Mouse (Mus musculus) Patski (cell line): ENCODE data around the gene Tmem140. TPM values are rescaled to one million over a fixed set of nuclear protein-coding genes. Genes with fewer than 3 reads are reported as not detected.

ENCODE experiments used
- ATAC-seq: fragments of 100-300 bp; one replicate; pipeline ENCODE4 v1.8.0; 2021
- CTCF ChIA-PET: fragments of 350-600 bp; sonication (Branson Sonifier 250); formaldehyde crosslinking; loops from one replicate; lab custom pipeline; 2022; ENCODE audit warnings: inconsistent platforms; lab: Charles Lee
- POLR2A ChIA-PET: fragments of 350-600 bp; sonication (Branson Sonifier 250); formaldehyde crosslinking; loops from one replicate; lab custom pipeline; 2022; ENCODE audit warnings: antibody characterized with exemption, inconsistent platforms; lab: Charles Lee
- DNase-seq: peaks from one replicate; pipeline ENCODE4 v3.0.0-alpha.2; 2011; ENCODE audit warnings: low read depth, low spot score
- H3K27me3 ChIP-seq: fragments of 371-371 bp; one replicate; pipeline ENCODE4 v1.5.1; 2021
- CTCF ChIP-seq: fragments of 100-300 bp; IDR thresholded peaks from one replicate; pipeline ENCODE4 v1.5.1; 2021
- in situ Hi-C: fragments of 300-500 bp; cut with MboI; formaldehyde crosslinking; loops from 3 replicates; pipeline ENCODE4 v1.11.1; 2018; ENCODE audit warnings: low pct_unique_long_range_greater_than_20kb, mixed read lengths
- polyA plus RNA-seq: library from polyadenylated mRNA; unstranded; gene quantifications from one replicate; pipeline ENCODE4 v1.2.3, GENCODE M21; 2021

The Tmem140 gene
- polyA plus RNA-seq, 1 experiment from 2014 or later: 16.9 TPM

DNA sequence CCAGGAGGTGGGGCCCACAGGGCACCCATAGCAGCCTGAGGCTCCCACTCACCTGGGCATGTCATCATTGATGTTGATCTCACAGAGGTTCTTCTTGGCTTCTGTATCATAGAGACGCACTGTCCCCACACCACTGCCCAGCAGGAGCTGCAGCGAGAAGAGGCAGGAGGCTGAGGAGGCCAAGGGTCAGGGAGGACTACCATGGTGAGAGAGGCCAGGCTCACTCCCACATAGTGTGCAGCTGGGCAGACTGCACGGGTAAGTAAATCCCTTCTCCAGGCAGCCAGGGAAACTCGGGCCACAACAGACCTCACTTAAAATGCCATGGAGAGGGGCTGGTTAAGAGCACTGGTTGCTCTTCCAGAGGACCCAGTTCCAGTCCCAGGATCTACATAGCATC lies 26.2 kb downstream of the Tmem140 start:
- in situ Hi-C loops: no loop called here
- ChIA-PET POLR2A (no interaction called here), CTCF (no interaction called here)
- ATAC-seq (no peak), DNase-seq (no peak)
- no peaks in the 10 kb centered on the region for H3K27me3 ChIP-seq
- TF ChIP-seq CTCF: no peak

- no peak for TF ChIP-seq CTCF
- no peaks in the 10 kb centered on the region for H3K27me3 ChIP-seq
- POLR2A ChIA-PET: no interaction called here
- in situ Hi-C loops: no loop called here
- DNase-seq (no peak), ATAC-seq (no peak)
- CTCF ChIA-PET: interaction anchor here (0.9 to 1.0 kb wide), 2 partner anchors 9 to 26 kb away, joined by 3 read pairs; no protein-coding TSS in a partner anchor
These were observed 32.6 kb downstream of the Tmem140 start for GRCm38 (mm10) chr6:34895569-34895968.

DNA sequence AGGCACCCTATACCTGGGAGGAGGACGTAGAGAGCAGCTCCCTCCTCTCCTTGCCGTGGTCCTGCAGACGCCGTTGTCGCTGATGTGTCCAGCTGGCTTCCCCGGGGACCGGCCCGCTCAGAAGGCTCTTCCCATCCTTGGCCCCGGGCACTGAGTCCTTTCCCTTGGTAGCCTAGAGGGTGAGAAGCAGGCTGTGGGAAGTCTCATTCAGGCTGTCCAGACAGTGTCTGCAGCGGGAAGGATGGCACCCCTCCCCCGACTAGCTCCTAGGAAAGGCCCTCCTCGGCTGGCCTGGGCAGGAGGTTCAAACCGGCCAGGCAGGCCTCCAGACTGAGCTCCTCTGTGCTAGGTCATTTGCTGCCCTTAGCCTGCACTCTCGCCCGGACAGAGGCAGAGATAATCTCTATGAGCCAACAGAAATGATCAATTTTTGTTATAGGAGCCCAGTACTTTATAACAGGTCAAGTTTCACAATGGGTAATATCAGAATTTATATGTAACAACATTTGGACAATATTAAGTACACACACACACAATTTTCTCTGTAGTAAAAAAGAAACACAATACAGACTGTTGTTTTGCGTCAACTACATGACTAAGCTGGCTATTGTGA lies 33.3 kb downstream of the Tmem140 start:
- DNase-seq (no peak), ATAC-seq (no peak)
- POLR2A ChIA-PET: no interaction called here
- in situ Hi-C loops: no loop called here
- TF ChIP-seq CTCF: no peak
- H3K27me3 ChIP-seq: no peaks in the 10 kb centered on the region
- CTCF ChIA-PET: no interaction called here

DNA sequence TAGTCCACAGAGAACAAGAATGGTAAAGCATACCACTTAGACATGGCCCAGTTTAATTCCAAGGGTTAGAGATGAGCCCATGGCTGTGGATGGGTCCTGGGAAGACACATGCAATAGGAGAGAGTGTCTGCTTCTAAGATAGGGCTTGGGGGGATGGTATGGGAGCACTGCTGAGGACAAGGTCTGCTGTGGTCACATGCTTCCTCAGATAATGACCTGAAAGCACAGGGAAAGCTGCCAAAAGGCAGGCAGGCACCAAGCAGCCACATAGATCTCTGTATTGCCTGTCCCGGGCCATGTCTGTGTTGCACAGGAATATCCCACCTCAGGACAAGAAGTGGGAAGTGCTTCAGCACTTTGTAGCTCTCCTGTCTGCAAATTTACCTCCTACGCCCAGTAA lies 36.2 kb downstream of the Tmem140 start:
- H3K27me3 ChIP-seq: no peaks in the 10 kb centered on the region
- DNase-seq: no peak
- in situ Hi-C loops: no loop called here
- ChIA-PET POLR2A (no interaction called here), CTCF (no interaction called here)
- no peak for ATAC-seq
- TF ChIP-seq CTCF: no peak

DNA sequence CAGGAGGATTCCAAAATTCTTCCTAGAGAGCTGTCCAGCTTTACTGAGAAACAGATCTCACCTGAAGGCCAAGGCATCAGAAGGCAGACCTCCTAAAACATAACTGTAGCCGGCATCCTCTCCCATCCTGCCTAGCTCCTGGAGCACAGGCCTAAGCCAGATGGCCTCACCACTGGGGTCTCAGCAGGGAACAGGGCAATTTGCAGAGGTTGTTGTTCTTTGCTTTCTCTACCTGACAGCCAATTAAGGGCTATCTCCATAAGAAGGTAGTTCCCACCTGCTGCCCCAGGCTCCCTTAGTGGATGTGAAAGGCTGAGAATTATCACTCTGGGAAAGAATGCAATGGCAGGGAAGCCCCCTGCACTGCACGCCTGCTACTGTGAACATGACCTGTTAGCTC lies 38.0 kb downstream of the Tmem140 start:
- DNase-seq: no peak
- TF ChIP-seq CTCF: no peak
- ChIA-PET CTCF (no interaction called here), POLR2A (interaction anchor here (0.6 kb wide), 1 partner anchor 35 kb away, joined by 3 read pairs; no protein-coding TSS in a partner anchor)
- H3K27me3 ChIP-seq: no peaks in the 10 kb centered on the region
- in situ Hi-C loops: no loop called here
- no peak for ATAC-seq

DNA sequence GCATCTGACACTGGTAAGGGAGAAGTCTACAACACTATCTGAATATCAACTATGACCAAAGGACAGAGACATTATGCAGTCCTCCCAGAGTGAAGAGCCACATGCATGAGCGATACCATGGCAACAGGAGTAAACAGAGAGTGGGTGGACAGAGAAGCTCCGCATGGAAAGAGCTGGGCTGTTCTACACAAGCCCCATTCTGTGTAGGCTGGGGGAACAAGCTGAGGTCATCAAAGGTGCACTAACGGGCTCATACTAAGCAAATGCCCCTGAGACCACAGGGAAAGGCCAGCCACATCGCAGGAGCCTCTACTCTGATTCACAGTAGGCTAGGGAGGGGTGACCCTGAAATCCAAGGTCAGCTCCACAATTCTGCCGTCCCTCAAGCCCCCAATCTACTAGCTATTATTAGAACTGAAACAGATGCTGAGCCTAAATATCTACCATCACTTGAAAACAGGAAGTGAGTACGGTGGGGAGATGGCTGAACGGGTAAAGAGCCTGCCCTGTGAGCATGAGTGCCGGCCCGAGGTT lies 39.0 kb downstream of the Tmem140 start:
- no peak for ATAC-seq
- in situ Hi-C loops: no loop called here
- no peak for TF ChIP-seq CTCF
- no peak for DNase-seq
- CTCF ChIA-PET: interaction anchor here (1.0 to 1.1 kb wide), 2 partner anchors 35 to 37 kb away, joined by 3 read pairs; no protein-coding TSS in a partner anchor
- H3K27me3 ChIP-seq: no peaks in the 10 kb centered on the region
- POLR2A ChIA-PET: no interaction called here

GRCm38 (mm10) chr6:34902578-34902977 lies 39.6 kb downstream of the Tmem140 start:
- TF ChIP-seq CTCF: no peak
- ChIA-PET POLR2A (no interaction called here), CTCF (interaction anchor here (1.0 to 1.1 kb wide), 3 partner anchors 22 to 38 kb away, joined by 3 read pairs; no protein-coding TSS in a partner anchor)
- DNase-seq (no peak), ATAC-seq (no peak)
- in situ Hi-C loops: no loop called here
- H3K27me3 ChIP-seq: no peaks in the 10 kb centered on the region

DNA sequence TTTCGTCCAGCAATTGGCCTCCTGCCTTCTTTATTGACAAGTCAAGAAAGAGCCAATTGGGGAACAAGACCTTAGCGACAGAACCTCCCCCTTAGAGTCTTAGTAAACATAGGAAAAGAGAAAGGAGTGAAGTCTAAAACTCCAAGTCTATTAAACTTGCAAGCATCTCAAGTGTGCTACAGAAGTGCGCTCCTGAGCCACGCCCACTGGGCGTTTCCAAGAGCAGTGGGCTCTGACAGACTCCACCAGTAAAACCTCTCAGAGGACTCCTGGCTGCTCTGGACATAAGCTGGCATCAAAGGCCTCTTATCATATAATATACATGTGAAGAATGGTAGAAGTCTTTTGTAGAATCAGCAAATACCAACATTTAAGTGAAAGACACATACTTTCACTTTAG lies 40.5 kb downstream of the Tmem140 start:
- in situ Hi-C loops: no loop called here
- POLR2A ChIA-PET: no interaction called here
- H3K27me3 ChIP-seq: no peaks in the 10 kb centered on the region
- no peak for TF ChIP-seq CTCF
- no peak for ATAC-seq
- CTCF ChIA-PET: interaction anchor here (1.1 kb wide), 2 partner anchors 23 to 34 kb away, joined by 3 read pairs; no protein-coding TSS in a partner anchor
- no peak for DNase-seq

DNA sequence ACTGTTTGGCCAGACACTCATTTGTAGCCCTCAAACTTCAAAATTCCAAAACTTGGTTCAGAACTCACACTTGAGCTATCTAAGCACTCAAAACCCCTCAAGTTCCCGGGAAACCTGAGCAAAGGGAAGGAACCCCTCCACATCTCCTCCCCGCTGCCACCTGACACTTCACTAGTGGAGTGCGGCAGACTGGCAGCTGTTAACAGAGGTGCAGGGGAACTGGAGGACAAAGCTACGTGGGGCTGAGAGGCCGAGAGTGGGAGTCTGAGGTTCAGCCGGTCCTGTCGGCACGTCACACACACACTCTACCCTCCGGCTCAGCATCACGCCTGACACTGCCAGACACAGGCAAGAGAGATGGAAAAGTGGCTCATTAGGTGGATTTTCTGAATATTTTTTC lies 40.9 kb downstream of the Tmem140 start:
- no peak for DNase-seq
- H3K27me3 ChIP-seq: no peaks in the 10 kb centered on the region
- no peak for ATAC-seq
- ChIA-PET POLR2A (no interaction called here), CTCF (interaction anchor here (1.1 kb wide), 1 partner anchor 9 kb away, joined by 3 read pairs; no protein-coding TSS in a partner anchor)
- in situ Hi-C loops: no loop called here
- no peak for TF ChIP-seq CTCF

GRCm38 (mm10) chr6:34904361-34904760 lies 41.4 kb downstream of the Tmem140 start:
- CTCF ChIA-PET: interaction anchor here (1.1 to 2.1 kb wide), 2 partner anchors 9 to 136 kb away, joined by 3 to 4 read pairs; no protein-coding TSS in a partner anchor
- in situ Hi-C loops: no loop called here
- no peak for ATAC-seq

DNA sequence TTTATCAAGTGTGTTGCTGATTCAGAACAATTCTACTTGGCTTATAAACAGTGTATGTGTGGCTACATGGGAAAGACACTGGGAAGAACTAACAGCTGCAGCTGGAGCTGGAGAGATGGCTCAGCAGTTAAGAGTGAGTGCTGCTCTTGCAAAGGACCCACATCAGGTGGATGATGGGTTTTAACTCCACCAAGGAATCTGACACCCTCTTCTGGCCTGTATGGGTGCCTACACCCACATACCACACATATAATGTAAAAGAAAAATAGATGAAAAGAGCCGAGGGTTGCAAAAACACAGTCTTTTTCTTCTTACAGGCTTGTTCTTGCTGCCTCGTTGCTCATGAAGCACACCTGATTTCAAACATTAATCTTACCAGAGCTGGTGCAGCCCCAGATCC lies 43.2 kb downstream of the Tmem140 start:
- ATAC-seq (no peak), DNase-seq (no peak)
- ChIA-PET POLR2A (no interaction called here), CTCF (interaction anchor here (0.8 to 2.1 kb wide), 4 partner anchors 14 to 138 kb away, joined by 3 to 4 read pairs (median 3); partner anchors contain the start of gene Stra8)
- H3K27me3 ChIP-seq: no peaks in the 10 kb centered on the region
- TF ChIP-seq CTCF: no peak
- in situ Hi-C loops: no loop called here

More at GRCm38 (mm10) chr6:34904361-34904760, 41.4 kb downstream of the Tmem140 start:
- TF ChIP-seq CTCF: no peak
- POLR2A ChIA-PET: no interaction called here
- H3K27me3 ChIP-seq: no peaks in the 10 kb centered on the region
- no peak for DNase-seq
